Mouse (Mus musculus): ENCODE data around the gene Dgkg. TPM values are rescaled to one million over a fixed set of nuclear protein-coding genes. Genes with fewer than 3 reads are reported as not detected.

The Dgkg gene
- under 1 TPM; 0.53 to 0.67 TPM for total RNA-seq (2023)

GRCm38 (mm10) chr16:22656533-22657444 lies at the start of gene Dgkg:
Gene Dgkg (minus strand): TSS chr16:22657221.

GRCm38 (mm10) chr16:22439499-22440177 lies 217.4 kb downstream of the Dgkg start, which contains the start of gene Etv5:
Gene Etv5 (minus strand): TSS chr16:22439719.

Other genes with a start within 250 kb of the Dgkg start
- 1 to 10 TPM; 6.4 to 9.1 TPM for gene Etv5, start 217.5 kb downstream of the Dgkg start, total RNA-seq (2023)
- 1 to 10 TPM in 1 of 2 experiments, not detected in 1; 1.1 TPM for gene Crygs, start 154.4 kb upstream of the Dgkg start, total RNA-seq (2023)
- gene Tbccd1, start 200.4 kb upstream of the Dgkg start, total RNA-seq (2023), result 10 to 100 TPM; 27.8 to 29.4 TPM
- 10 to 100 TPM; 75.8 to 80.2 TPM for gene Dnajb11, start 200.6 kb upstream of the Dgkg start, total RNA-seq (2023)
- gene Ahsg, start 234.1 kb upstream of the Dgkg start, total RNA-seq (2023), result not detected

Measured in B cell, adult 67 days (primary cell).